Mouse (Mus musculus) gastrocnemius, adult 18-20 months (tissue): Measurements from ENCODE around the gene Il34. TPM values are rescaled to one million over a fixed set of nuclear protein-coding genes. Genes with fewer than 3 reads are reported as not detected.
A peak's percentile ranks its signal among the peaks of the same experiment; 100 is the strongest.

Experiments used
- DNase-seq: peaks from one replicate; pipeline ENCODE4 v3.0.0; 2021; ENCODE audit warnings: low spot score
- total RNA-seq, 2 experiments: library from RNA; stranded (reverse); gene quantifications; 2 replicates each; pipeline ENCODE4 v1.2.3; 2021

The Il34 gene
- total RNA-seq, 2 experiments from 2014 or later, result 5.2 to 5.7 TPM

DNA sequence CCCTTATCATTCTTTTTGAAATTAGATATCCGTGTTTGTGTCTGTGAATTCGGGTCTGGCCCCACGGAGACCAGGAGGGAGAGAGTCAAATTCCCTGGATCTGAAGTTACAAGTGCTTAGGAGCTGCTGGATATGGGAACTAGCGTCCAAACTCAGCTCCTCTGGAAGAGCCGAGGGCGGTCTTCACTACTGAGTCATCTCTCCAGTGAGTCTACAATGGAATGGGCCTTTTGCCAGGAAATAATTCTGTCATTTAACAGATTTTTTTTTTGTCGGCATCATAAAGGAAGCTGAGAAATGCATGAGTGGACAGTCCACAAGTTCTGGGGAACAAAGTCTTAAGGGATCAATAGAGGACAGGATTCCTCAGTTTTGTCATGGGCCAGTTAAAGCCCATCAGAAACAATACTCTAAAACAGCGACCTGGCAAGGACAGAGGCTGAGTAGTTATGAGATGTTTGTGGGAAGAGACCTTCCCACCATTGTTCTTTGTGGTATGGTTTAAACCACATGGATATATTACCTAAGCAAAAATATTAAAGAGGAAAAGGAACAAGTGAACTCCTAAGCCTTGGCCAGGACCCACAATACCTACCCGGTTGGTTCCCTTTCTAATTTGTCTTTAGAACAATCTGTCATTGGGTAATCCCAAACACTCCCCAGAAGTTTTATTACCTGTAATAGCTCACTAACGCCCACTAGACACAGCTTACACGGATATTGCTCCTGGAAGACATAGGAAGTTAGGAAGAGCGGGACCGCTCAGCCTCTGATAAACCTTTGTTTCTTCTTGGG is 25.6 kb downstream of the Il34 start:
- DNase-seq, result no peak

DNA sequence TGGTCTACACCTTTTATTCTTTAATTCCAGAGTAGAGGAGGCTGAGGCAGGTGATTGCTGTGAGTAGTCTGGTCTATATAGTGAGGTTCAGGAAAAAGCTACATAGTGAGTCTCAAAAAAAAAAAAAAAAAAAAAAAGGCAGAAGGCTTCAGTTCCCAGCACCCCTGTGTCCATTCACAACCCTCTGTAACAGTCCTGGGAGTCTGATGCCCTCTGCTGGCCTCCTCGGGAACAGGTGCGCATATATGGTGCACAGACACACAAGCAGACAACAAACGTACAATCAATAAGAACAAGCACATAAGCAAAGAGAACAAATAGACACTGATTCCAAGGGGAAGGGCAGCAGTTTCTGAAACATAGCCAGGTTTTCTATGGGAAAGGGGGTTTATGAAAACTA is 29.4 kb downstream of the Il34 start:
- DNase-seq, result no peak

DNA sequence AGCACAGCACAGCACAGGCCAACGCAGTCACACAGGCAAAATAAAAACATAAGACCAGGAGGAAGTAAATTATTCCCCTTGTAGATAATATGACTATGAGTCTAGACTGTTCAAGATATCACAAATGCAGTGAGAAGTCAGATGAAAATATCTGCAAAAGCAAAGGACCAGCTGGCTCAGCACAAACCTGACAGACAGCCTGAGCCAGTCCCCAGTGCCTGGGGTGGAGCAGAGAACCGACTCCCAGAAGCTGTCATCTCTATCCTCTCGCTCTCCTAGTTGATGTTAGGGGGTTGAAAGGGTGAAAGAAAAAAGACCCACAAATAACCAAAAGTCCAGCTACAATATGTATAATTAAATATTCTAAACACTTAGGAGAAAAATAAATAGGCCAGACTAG is 30.0 kb downstream of the Il34 start:
- DNase-seq, result no peak

- DNase-seq, result no peak
These were observed 30.4 kb downstream of the Il34 start for GRCm38 (mm10) chr8:110775316-110775715.

DNA sequence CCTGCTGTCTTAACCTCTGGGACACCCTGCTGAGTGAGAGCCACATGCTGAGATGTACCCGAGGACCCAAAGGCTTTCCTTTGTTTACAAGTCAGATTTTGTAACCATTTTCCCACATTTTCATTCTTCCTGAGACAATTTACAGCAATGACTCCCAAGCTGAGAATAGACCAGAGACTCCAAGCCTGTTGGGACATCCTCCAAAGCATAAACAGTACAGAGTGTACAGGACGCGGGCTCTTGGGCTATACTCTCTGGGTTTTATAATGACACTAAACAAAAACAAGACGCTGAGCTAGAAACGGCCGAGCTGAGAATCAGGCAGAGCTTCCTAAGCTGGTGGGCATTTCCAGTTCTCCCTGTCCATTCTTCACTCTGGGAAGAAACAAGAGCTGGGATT is 31.0 kb downstream of the Il34 start:
- DNase-seq, result no peak

GRCm38 (mm10) chr8:110774047-110774446 is 31.7 kb downstream of the Il34 start:
- DNase-seq, result no peak

- DNase-seq, result no peak
These were observed 33.3 kb downstream of the Il34 start for GRCm38 (mm10) chr8:110772452-110772851.

- no peak for DNase-seq
These were observed 38.5 kb downstream of the Il34 start for GRCm38 (mm10) chr8:110767261-110767660.

DNA sequence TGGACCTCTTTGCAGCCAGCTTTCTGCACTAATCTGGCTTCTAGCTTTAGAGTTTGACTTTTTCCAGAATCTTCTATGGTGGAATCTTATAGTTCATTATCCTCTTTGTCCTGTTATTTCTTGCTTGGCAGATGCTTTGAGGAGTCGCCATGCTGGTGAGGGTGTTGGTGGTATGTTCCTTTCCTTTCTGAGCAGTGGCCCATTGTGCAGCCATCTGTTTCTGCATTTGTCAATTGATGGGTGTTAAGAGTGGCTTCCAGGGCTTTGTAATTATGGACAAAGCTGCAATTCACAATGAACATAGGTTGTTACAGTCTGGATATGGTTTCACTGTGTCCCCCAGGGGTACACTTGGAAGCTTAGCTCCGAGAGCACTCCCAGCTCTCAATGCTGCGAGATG is 41.1 kb downstream of the Il34 start:
- no peak for DNase-seq

DNA sequence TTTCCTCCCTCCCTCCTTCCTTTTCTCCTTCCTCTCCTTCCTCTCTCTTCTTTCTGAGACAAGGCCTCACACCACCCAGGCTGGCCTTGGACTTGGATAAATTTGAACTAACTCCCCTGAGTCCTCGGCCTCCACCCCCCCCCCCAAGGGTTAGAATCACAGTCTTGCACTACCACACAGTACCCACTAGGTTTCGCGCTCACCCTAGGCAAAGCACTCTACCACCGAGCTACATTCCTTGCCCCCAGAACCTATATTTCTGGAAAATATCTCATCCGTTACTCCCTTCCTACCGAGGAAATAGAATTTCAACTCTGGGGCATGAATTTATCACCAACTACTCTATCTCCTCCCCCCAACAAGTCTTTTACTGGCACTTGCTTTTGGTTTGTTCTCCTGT is 43.7 kb downstream of the Il34 start:
- no peak for DNase-seq

GRCm38 (mm10) chr8:110761185-110761584 is 44.5 kb downstream of the Il34 start:
- DNase-seq, result no peak

GRCm38 (mm10) chr8:110760280-110760940 is 45.3 kb downstream of the Il34 start:
- no peak for DNase-seq

GRCm38 (mm10) chr8:110756196-110756595 is 49.5 kb downstream of the Il34 start:
- DNase-seq, result no peak

DNA sequence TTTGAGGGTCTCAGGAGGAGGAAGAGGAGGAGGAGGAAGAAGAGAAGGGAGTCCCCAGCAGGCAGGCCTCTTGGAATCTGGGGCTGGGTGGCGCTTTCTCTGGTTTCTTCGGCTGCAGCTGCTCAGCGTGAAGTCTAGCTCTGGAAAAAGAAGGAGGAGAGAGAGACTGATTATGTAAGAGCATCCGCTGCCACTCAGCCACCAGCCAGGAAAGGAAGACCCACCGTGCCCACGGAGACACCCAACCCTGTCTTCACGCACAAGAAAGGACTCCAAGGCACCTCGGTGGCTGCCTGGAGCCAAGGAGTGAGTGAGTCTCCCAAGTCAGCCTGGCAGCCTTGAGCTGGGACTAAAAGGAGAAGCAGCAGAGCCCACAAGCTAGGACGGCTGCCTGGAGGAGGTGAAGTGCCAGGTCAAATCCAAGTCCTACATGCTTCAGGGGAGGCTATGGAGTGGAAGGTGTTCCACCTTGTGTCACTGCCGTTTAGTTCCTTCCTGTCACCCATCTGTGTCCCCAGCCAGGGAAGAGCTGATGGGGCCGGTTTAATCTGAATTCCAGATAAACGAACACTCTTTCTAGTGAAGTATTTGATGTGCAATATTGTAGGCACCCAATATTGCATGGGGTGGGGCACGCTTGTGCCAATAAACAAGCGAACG is 50.1 kb downstream of the Il34 start:
- DNase-seq, result no peak

- DNase-seq, result no peak
These were observed 51.0 kb downstream of the Il34 start for GRCm38 (mm10) chr8:110754713-110755112.

- no peak for DNase-seq
These were observed 54.2 kb downstream of the Il34 start for GRCm38 (mm10) chr8:110751490-110751889.

GRCm38 (mm10) chr8:110750269-110750668 is 55.5 kb downstream of the Il34 start:
- no peak for DNase-seq

- DNase-seq, result peak; percentile 68
These were observed 56.1 kb downstream of the Il34 start for GRCm38 (mm10) chr8:110749500-110750170.

DNA sequence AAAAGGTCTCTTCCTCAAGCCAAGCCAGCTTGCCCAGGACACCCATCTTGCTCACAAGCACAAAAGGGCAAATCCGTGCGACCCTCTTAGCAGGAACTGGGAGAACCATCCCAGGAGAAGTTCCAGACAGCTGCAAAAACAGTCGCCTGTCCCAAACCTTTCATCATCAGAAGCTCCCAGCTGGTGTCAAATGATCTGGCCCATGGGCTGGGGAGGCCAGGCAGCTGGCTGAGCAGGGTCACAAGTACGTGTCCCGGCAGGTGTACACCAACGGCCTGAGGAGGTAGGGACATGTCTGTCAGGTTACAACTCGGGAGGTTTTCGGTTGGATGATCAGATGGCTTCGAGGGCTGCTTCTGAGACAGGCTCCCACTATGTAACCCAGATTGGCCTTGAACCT is 59.1 kb downstream of the Il34 start:
- no peak for DNase-seq

DNA sequence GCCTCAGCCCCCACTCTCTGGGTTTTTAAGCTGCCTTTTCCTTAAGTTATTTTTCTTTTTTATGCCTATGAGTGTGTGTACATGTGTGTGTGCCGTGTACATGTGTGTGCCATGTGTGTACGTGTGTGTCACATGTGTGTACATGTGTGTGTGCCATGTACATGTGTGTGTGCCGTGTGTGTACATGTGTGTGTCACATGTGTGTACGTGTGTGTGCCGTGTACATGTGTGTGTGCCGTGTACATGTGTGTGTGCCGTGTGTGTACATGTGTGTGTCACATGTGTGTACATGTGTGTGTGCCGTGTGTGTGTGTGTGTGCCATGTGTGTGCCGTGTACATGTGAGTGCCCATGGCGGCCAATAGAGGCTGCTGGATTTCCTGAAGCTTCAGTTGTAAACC is 60.6 kb downstream of the Il34 start:
- no peak for DNase-seq

- no peak for DNase-seq
These were observed 63.3 kb downstream of the Il34 start for GRCm38 (mm10) chr8:110742452-110742818.

- DNase-seq, result no peak
These were observed 63.8 kb downstream of the Il34 start for GRCm38 (mm10) chr8:110741816-110742451.
